Mouse (Mus musculus) cerebellum, adult 2 months (tissue): ENCODE results near the gene Cttnbp2.

ENCODE experiments used
- CTCF ChIP-seq: fragments of 200-500 bp; IDR thresholded peaks from 2 replicates; pipeline ENCODE4 v1.5.1; 2011; ENCODE audit warnings: low read depth, mild to moderate bottlenecking, control low read depth, low read length, moderate library complexity, borderline replicate concordance; ENCODE audit not compliant: insufficient read depth
- POLR2A ChIP-seq: fragments of 200-500 bp; IDR thresholded peaks from 2 replicates; pipeline ENCODE4 v1.6.1; 2011; ENCODE audit warnings: low read length, control low read depth, borderline replicate concordance; ENCODE audit not compliant: insufficient read depth

DNA sequence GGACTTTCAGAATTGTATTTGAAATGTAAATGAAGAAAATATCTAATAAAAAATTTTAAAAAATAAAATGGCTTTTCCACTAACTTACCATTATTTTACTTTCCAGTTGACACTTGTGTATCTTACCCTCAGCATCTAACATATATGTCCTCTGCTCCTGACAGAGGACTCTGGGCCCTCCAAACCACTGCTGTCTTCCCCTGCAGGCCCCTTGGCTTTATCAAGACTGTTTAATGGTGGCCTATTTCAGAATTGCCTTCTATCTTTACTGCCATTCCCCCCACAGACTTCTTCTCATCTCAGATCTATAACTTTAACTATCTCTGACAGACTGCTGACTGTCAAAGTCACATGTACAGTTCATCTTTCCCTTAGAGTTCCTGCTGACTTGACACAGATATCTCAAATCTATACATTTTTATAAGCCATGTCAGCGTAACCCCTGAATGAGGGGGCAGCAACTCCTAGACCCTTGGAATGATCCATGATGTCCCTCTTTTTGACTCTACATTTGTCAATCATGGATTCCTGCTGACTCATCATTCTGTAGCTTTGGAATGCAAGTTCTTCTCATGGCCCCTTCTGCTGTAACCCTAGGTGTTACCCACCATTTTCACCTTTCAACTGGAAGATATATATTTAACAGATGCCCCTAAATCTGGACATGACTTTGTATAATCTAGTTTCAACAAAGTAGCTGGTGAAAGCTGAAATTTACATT lies 103.0 kb downstream of the Cttnbp2 start:
- TF ChIP-seq CTCF (no peak), POLR2A (no peak)
